Mouse (Mus musculus) lung, adult 2 months (tissue): ENCODE results near the gene Xcl1.

Experiments used
- CTCF ChIP-seq: fragments of 200-500 bp; IDR thresholded peaks from 2 replicates; pipeline ENCODE4 v1.5.1; 2011; ENCODE audit warnings: mild to moderate bottlenecking, low read length, control low read depth; ENCODE audit not compliant: insufficient read depth
- POLR2A ChIP-seq: fragments of 200-500 bp; IDR thresholded peaks from 2 replicates; pipeline ENCODE4 v1.6.1; 2011; ENCODE audit warnings: low read depth, mild to moderate bottlenecking, control low read depth, low read length, borderline replicate concordance; ENCODE audit errors: extremely low read depth

DNA sequence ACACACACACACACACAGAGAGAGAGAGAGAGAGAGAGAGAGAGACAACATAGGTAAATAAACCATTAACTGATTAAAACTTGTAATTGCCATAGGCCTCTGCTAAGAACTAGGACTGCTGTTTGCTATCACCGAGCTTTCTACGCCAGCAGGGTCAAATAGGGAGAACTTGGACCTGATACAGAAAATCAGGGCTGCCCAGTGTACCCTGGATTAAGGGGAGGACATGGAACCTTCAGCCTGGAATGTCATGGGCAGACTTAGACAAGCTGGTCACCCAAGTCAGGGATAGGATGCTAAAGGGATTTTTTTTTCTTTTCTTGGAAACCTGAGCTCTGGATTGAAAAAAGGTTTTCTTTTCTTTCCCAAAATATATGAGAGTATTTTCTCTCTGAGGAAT, 35.1 kb downstream of the Xcl1 start:
- no peak for TF ChIP-seq POLR2A
- no peak for TF ChIP-seq CTCF
